Mouse (Mus musculus): Measurements from ENCODE around the gene Ralgapa2.

The Ralgapa2 gene

GRCm38 (mm10) chr2:146361969-146362368, 150.2 kb downstream of the Ralgapa2 start:
- in situ Hi-C loops (cut with MboI), result no loop called here

GRCm38 (mm10) chr2:146361076-146361475, 151.1 kb downstream of the Ralgapa2 start:
- in situ Hi-C loops (cut with MboI), result no loop called here

GRCm38 (mm10) chr2:146359676-146360075, 152.5 kb downstream of the Ralgapa2 start:
- in situ Hi-C loops (cut with MboI), result no loop called here

- in situ Hi-C loops (cut with MboI), result no loop called here
Measured at GRCm38 (mm10) chr2:146356524-146356923, 155.6 kb downstream of the Ralgapa2 start.

GRCm38 (mm10) chr2:146350230-146350629, 161.9 kb downstream of the Ralgapa2 start:
- in situ Hi-C loops (cut with MboI), result no loop called here

GRCm38 (mm10) chr2:146347942-146348341, 164.2 kb downstream of the Ralgapa2 start:
- in situ Hi-C loops (cut with MboI), result no loop called here

- in situ Hi-C loops (cut with MboI), result no loop called here
Measured at GRCm38 (mm10) chr2:146340090-146340489, 172.1 kb downstream of the Ralgapa2 start.

- in situ Hi-C loops (cut with MboI), result no loop called here
Measured at GRCm38 (mm10) chr2:146337540-146337939, 174.6 kb downstream of the Ralgapa2 start.

GRCm38 (mm10) chr2:146331894-146332476, 180.2 kb downstream of the Ralgapa2 start:
- in situ Hi-C loops (cut with MboI), result no loop called here

- in situ Hi-C loops (cut with MboI), result no loop called here
Measured at GRCm38 (mm10) chr2:146330772-146331281, 181.3 kb downstream of the Ralgapa2 start.

GRCm38 (mm10) chr2:146330101-146330500, 182.0 kb downstream of the Ralgapa2 start:
- in situ Hi-C loops (cut with MboI), result no loop called here

GRCm38 (mm10) chr2:146326654-146327053, 185.5 kb downstream of the Ralgapa2 start:
- in situ Hi-C loops (cut with MboI), result no loop called here

GRCm38 (mm10) chr2:146324907-146325715, 187.0 kb downstream of the Ralgapa2 start:
- in situ Hi-C loops (cut with MboI), result no loop called here

GRCm38 (mm10) chr2:146324140-146324906, 187.8 kb downstream of the Ralgapa2 start:
- in situ Hi-C loops (cut with MboI), result no loop called here

- in situ Hi-C loops (cut with MboI), result no loop called here
Measured at GRCm38 (mm10) chr2:146323528-146323927, 188.6 kb downstream of the Ralgapa2 start.

GRCm38 (mm10) chr2:146322770-146323169, 189.4 kb downstream of the Ralgapa2 start:
- in situ Hi-C loops (cut with MboI), result no loop called here

GRCm38 (mm10) chr2:146322019-146322418, 190.1 kb downstream of the Ralgapa2 start:
- in situ Hi-C loops (cut with MboI), result no loop called here

- in situ Hi-C loops (cut with MboI), result no loop called here
Measured at GRCm38 (mm10) chr2:146320666-146321065, 191.5 kb downstream of the Ralgapa2 start.

GRCm38 (mm10) chr2:146314751-146315150, 197.4 kb downstream of the Ralgapa2 start:
- in situ Hi-C loops (cut with MboI), result no loop called here

GRCm38 (mm10) chr2:146313811-146314210, 198.3 kb downstream of the Ralgapa2 start:
- in situ Hi-C loops (cut with MboI), result no loop called here

GRCm38 (mm10) chr2:146310760-146311159, 201.4 kb downstream of the Ralgapa2 start:
- in situ Hi-C loops (cut with MboI), result no loop called here

GRCm38 (mm10) chr2:146310291-146310690, 201.9 kb downstream of the Ralgapa2 start:
- in situ Hi-C loops (cut with MboI), result no loop called here
